Mouse (Mus musculus) adrenal gland, postnatal 25 days (tissue): ENCODE measurements at regions not wholly inside any gene's neighbourhood (a gene's known extent, or its start where the extent isn't known, plus 50 kb on each side); places are given as distances from the start of the nearest gene placed in this dataset.

ENCODE experiments used
- DNase-seq: peaks from one replicate; pipeline ENCODE4 v3.0.0; 2021; ENCODE audit warnings: mixed read lengths

- DNase-seq: no peak
Measured at GRCm38 (mm10) chr10:70814354-70815131, 158.8 kb upstream of the Phyhipl start.

GRCm38 (mm10) chr10:70809411-70809810 lies 153.6 kb upstream of the Phyhipl start:
- peak; percentile 47 for DNase-seq

- DNase-seq: peak; percentile 26
Measured at GRCm38 (mm10) chr10:70806786-70807385, 151.1 kb upstream of the Phyhipl start.

GRCm38 (mm10) chr10:70800736-70801306 lies 145.1 kb upstream of the Phyhipl start:
- DNase-seq: no peak

- no peak for DNase-seq
Measured at GRCm38 (mm10) chr10:70799906-70800305, 144.1 kb upstream of the Phyhipl start.

- DNase-seq: peak; percentile 61
Measured at GRCm38 (mm10) chr10:70799191-70799742, 143.5 kb upstream of the Phyhipl start.

GRCm38 (mm10) chr10:70788814-70789452 lies 133.2 kb upstream of the Phyhipl start:
- no peak for DNase-seq

GRCm38 (mm10) chr10:70781036-70781435 lies 125.3 kb upstream of the Phyhipl start:
- DNase-seq: no peak

GRCm38 (mm10) chr10:70778596-70778995 lies 122.8 kb upstream of the Phyhipl start:
- no peak for DNase-seq

- DNase-seq: no peak
Measured at GRCm38 (mm10) chr10:70774571-70774970, 118.8 kb upstream of the Phyhipl start.

- no peak for DNase-seq
Measured at GRCm38 (mm10) chr10:70774159-70774558, 118.4 kb upstream of the Phyhipl start.

- DNase-seq: no peak
Measured at GRCm38 (mm10) chr10:70767461-70767860, 111.7 kb upstream of the Phyhipl start.

GRCm38 (mm10) chr10:70766869-70767268 lies 111.1 kb upstream of the Phyhipl start:
- DNase-seq: no peak

- DNase-seq: no peak
Measured at GRCm38 (mm10) chr10:70766450-70766849, 110.7 kb upstream of the Phyhipl start.

GRCm38 (mm10) chr10:70763206-70763605 lies 107.4 kb upstream of the Phyhipl start:
- no peak for DNase-seq

GRCm38 (mm10) chr10:70759686-70760085 lies 103.9 kb upstream of the Phyhipl start:
- no peak for DNase-seq

- no peak for DNase-seq
Measured at GRCm38 (mm10) chr10:70751771-70752170, 96.0 kb upstream of the Phyhipl start.

GRCm38 (mm10) chr10:70750356-70751145 lies 94.8 kb upstream of the Phyhipl start:
- no peak for DNase-seq

GRCm38 (mm10) chr10:70746612-70747011 lies 90.8 kb upstream of the Phyhipl start:
- DNase-seq: no peak

GRCm38 (mm10) chr10:70741909-70742308 lies 86.1 kb upstream of the Phyhipl start:
- no peak for DNase-seq

GRCm38 (mm10) chr10:70740095-70740494 lies 84.3 kb upstream of the Phyhipl start:
- DNase-seq: peak; percentile 55
